Mouse (Mus musculus) midbrain, embryonic 12.5 days (tissue): ENCODE results near the gene Snx27. TPM values are rescaled to one million over a fixed set of nuclear protein-coding genes. Genes with fewer than 3 reads are reported as not detected.

Experiments
- ATAC-seq: fragments of 200-750 bp; cut with Nextera tagmentation; 2 replicates; pipeline ENCODE4 v1.8.0; 2017; ENCODE audit warnings: low read depth, moderate TSS enrichment, moderate library complexity; ENCODE audit not compliant: low FRiP score
- H3K27ac ChIP-seq: fragments of 300-500 bp; sonication (generic); replicated peaks from 2 replicates; pipeline ENCODE4 v1.5.1; 2016; ENCODE audit warnings: mild to moderate bottlenecking
- H3K27me3 ChIP-seq: fragments of 300-500 bp; sonication (generic); 2 replicates; pipeline ENCODE4 v1.6.1; 2016; ENCODE audit warnings: mild to moderate bottlenecking
- H3K36me3 ChIP-seq: fragments of 300-500 bp; sonication (generic); 2 replicates; pipeline ENCODE4 v1.6.1; 2016
- H3K4me1 ChIP-seq: fragments of 300-500 bp; sonication (generic); 2 replicates; pipeline ENCODE4 v1.6.1; 2016
- H3K4me2 ChIP-seq: fragments of 300-500 bp; sonication (generic); replicated peaks from 2 replicates; pipeline ENCODE4 v1.6.1; 2016; ENCODE audit warnings: mild to moderate bottlenecking, moderate library complexity
- H3K4me3 ChIP-seq: fragments of 300-500 bp; sonication (generic); 2 replicates; pipeline ENCODE4 v1.5.1; 2016; ENCODE audit warnings: mild to moderate bottlenecking
- H3K9ac ChIP-seq: fragments of 300-500 bp; sonication (generic); replicated peaks from 2 replicates; pipeline ENCODE4 v1.6.1; 2016; ENCODE audit warnings: mild to moderate bottlenecking, moderate library complexity
- H3K9me3 ChIP-seq: fragments of 300-500 bp; sonication (generic); 2 replicates; pipeline ENCODE4 v1.6.1; 2016; ENCODE audit warnings: mild to moderate bottlenecking
- WGBS: fragments of 180-500 bp; shearing (Covaris S2); methylation state at CpG from one replicate; pipeline ENCODE4 v1.1.7; 2016; 5-methylcytosine and 5-hydroxymethylcytosine counted together
- polyA plus RNA-seq: library from polyadenylated mRNA; unstranded; fragments of >200 nt; fragmentation: Nextera tagmentation; extraction: Ambion mirVana; gene quantifications from 2 replicates; pipeline ENCODE4 v1.2.1, GENCODE M21; 2016

Gene Snx27
- polyA plus RNA-seq, 1 experiment from 2014 or later = 65.6 TPM

- ATAC-seq = peak; percentile 95
- Histone ChIP-seq H3K4me1 (peaks cover 83% of the 10 kb centered on the region), H3K27me3 (no peaks in the 10 kb centered on the region), H3K36me3 (peaks cover 53% of the 10 kb centered on the region), H3K9ac (peak overlapping the region; percentile 35; the same call in 1 of the 2 replicates), H3K27ac (peak overlapping the region; percentile 92), H3K9me3 (no peaks in the 10 kb centered on the region), H3K4me2 (peak overlapping the region; percentile 77), H3K4me3 (peak overlapping the region; percentile 20)
- WGBS = 8% methylated on average over 20 of the region's 20 CpGs
These were observed 98.6 kb downstream of the Snx27 start for GRCm38 (mm10) chr3:94483790-94484439.

- 83% methylated on average over 17 of the region's 17 CpGs for WGBS
- H3K9ac ChIP-seq = no peak overlapping the region
- H3K4me2 ChIP-seq = peak overlapping the region; percentile 77
- H3K27me3 ChIP-seq = 0 out of 2 replicates have a peak, but pooled peaks cover 4% of the 10 kb centered on the region
- H3K27ac ChIP-seq = peak overlapping the region; percentile 92
- no peaks in the 10 kb centered on the region for H3K9me3 ChIP-seq
- 0 out of 2 replicates have a peak overlapping the region, but pooled peaks have one; percentile 1 for H3K4me3 ChIP-seq
- H3K4me1 ChIP-seq = peaks cover 86% of the 10 kb centered on the region
- peaks cover 43% of the 10 kb centered on the region for H3K36me3 ChIP-seq
- no peak for ATAC-seq
These were observed 99.6 kb downstream of the Snx27 start for GRCm38 (mm10) chr3:94482764-94483385.

GRCm38 (mm10) chr3:94481429-94481828 is 101.1 kb downstream of the Snx27 start:
- peak overlapping the region; percentile 92 for H3K27ac ChIP-seq
- H3K4me1 ChIP-seq = peaks cover 87% of the 10 kb centered on the region
- no peaks in the 10 kb centered on the region for H3K9me3 ChIP-seq
- H3K4me2 ChIP-seq = peak overlapping the region; percentile 77
- H3K27me3 ChIP-seq = 0 out of 2 replicates have a peak, but pooled peaks cover 4% of the 10 kb centered on the region
- peaks cover 28% of the 10 kb centered on the region for H3K36me3 ChIP-seq
- WGBS = 69% methylated on average over 4 of the region's 4 CpGs
- H3K9ac ChIP-seq = peak overlapping the region; percentile 79
- H3K4me3 ChIP-seq = peak overlapping the region; percentile 67; the same call in 1 of the 2 replicates
- no peak for ATAC-seq

- H3K4me2 ChIP-seq = peak within 1 kb of the TSS; percentile 77
- 0 out of 2 replicates have a peak, but pooled peaks cover 4% of the 10 kb centered on the region for H3K27me3 ChIP-seq
- H3K4me1 ChIP-seq = peaks cover 84% of the 10 kb centered on the region
- H3K36me3 ChIP-seq = peaks cover 23% of the 10 kb centered on the region
- H3K9ac ChIP-seq = peak within 1 kb of the TSS; percentile 79
- H3K9me3 ChIP-seq = no peaks in the 10 kb centered on the region
- WGBS = 10% methylated on average over 16 of the region's 16 CpGs
- H3K27ac ChIP-seq = peak within 1 kb of the TSS; percentile 93
- H3K4me3 ChIP-seq = peak within 1 kb of the TSS; percentile 67
- no peak for ATAC-seq
These were observed 102.1 kb downstream of the Snx27 start, which contains the start of gene Riiad1 for GRCm38 (mm10) chr3:94480291-94480884. Riiad1 (minus strand) TSS chr3:94480341.

- 12% methylated on average over 11 of the region's 11 CpGs for WGBS
- Histone ChIP-seq H3K9ac (peak overlapping the region; percentile 79), H3K4me1 (peaks cover 76% of the 10 kb centered on the region), H3K27me3 (0 out of 2 replicates have a peak, but pooled peaks cover 4% of the 10 kb centered on the region), H3K27ac (peak overlapping the region; percentile 93; the same call in 1 of the 2 replicates), H3K4me3 (peak overlapping the region; percentile 67), H3K9me3 (no peaks in the 10 kb centered on the region), H3K4me2 (peak overlapping the region; percentile 77), H3K36me3 (peaks cover 21% of the 10 kb centered on the region)
- no peak for ATAC-seq
These were observed 103.0 kb downstream of the Snx27 start for GRCm38 (mm10) chr3:94479564-94479963.

GRCm38 (mm10) chr3:94478591-94479169 is 103.8 kb downstream of the Snx27 start:
- H3K9me3 ChIP-seq = no peaks in the 10 kb centered on the region
- 0% methylated on average over 8 of the region's 9 CpGs for WGBS
- peak overlapping the region; percentile 79 for H3K9ac ChIP-seq
- peaks cover 21% of the 10 kb centered on the region for H3K36me3 ChIP-seq
- peak overlapping the region; percentile 77 for H3K4me2 ChIP-seq
- 0 out of 2 replicates have a peak, but pooled peaks cover 4% of the 10 kb centered on the region for H3K27me3 ChIP-seq
- peaks cover 69% of the 10 kb centered on the region for H3K4me1 ChIP-seq
- ATAC-seq = peak; percentile 4
- peak overlapping the region; percentile 67 for H3K4me3 ChIP-seq
- peak overlapping the region; percentile 93 for H3K27ac ChIP-seq

- Histone ChIP-seq H3K4me1 (peaks cover 67% of the 10 kb centered on the region), H3K4me2 (peak within 1 kb of the TSS; percentile 77)
- WGBS = under 1% methylated on average over 14 of the region's 14 CpGs
These were observed 104.5 kb downstream of the Snx27 start, which contains the start of gene Celf3 for GRCm38 (mm10) chr3:94477981-94478422. Celf3 (plus strand) TSS chr3:94478295.

GRCm38 (mm10) chr3:94477444-94477843 is 105.1 kb downstream of the Snx27 start:
- peaks cover 18% of the 10 kb centered on the region for H3K36me3 ChIP-seq
- peak overlapping the region; percentile 79 for H3K9ac ChIP-seq
- no peaks in the 10 kb centered on the region for H3K9me3 ChIP-seq
- H3K4me1 ChIP-seq = peaks cover 67% of the 10 kb centered on the region
- WGBS = 29% methylated on average over 4 of the region's 4 CpGs
- ATAC-seq = no peak; the same call in 1 of the 2 replicates
- H3K4me2 ChIP-seq = peak overlapping the region; percentile 77
- peak overlapping the region; percentile 67 for H3K4me3 ChIP-seq
- H3K27ac ChIP-seq = peak overlapping the region; percentile 93
- 0 out of 2 replicates have a peak, but pooled peaks cover 4% of the 10 kb centered on the region for H3K27me3 ChIP-seq

More at GRCm38 (mm10) chr3:94477981-94478422, 104.5 kb downstream of the Snx27 start, which contains the start of gene Celf3:
- peak within 1 kb of the TSS; percentile 67 for H3K4me3 ChIP-seq
- peak within 1 kb of the TSS; percentile 79 for H3K9ac ChIP-seq
- peak within 1 kb of the TSS; percentile 93 for H3K27ac ChIP-seq
- ATAC-seq = peak; percentile 91
- H3K27me3 ChIP-seq = 0 out of 2 replicates have a peak, but pooled peaks cover 4% of the 10 kb centered on the region
- H3K9me3 ChIP-seq = no peaks in the 10 kb centered on the region
- peaks cover 21% of the 10 kb centered on the region for H3K36me3 ChIP-seq

- no peak for ATAC-seq
- H3K27ac ChIP-seq = peak overlapping the region; percentile 32; the same call in 1 of the 2 replicates
- H3K27me3 ChIP-seq = 0 out of 2 replicates have a peak, but pooled peaks cover 4% of the 10 kb centered on the region
- H3K4me3 ChIP-seq = no peak overlapping the region
- H3K36me3 ChIP-seq = peaks cover 9% of the 10 kb centered on the region
- WGBS = 56% methylated on average over 8 of the region's 8 CpGs
- H3K4me1 ChIP-seq = peaks cover 62% of the 10 kb centered on the region
- no peak overlapping the region for H3K4me2 ChIP-seq
- H3K9ac ChIP-seq = no peak overlapping the region
- no peaks in the 10 kb centered on the region for H3K9me3 ChIP-seq
These were observed 106.0 kb downstream of the Snx27 start for GRCm38 (mm10) chr3:94476301-94477035.

GRCm38 (mm10) chr3:94473567-94474232 is 108.8 kb downstream of the Snx27 start:
- Histone ChIP-seq H3K27ac (no peak overlapping the region), H3K9me3 (no peaks in the 10 kb centered on the region), H3K4me1 (peaks cover 46% of the 10 kb centered on the region), H3K9ac (no peak overlapping the region), H3K27me3 (0 out of 2 replicates have a peak, but pooled peaks cover 2% of the 10 kb centered on the region), H3K36me3 (no peaks in the 10 kb centered on the region), H3K4me2 (no peak overlapping the region), H3K4me3 (no peak overlapping the region)
- 75% methylated on average over 5 of the region's 5 CpGs for WGBS
- no peak for ATAC-seq
